Mouse (Mus musculus): ENCODE data around the gene Gm29094. TPM values are rescaled to one million over a fixed set of nuclear protein-coding genes. Genes with fewer than 3 reads are reported as not detected.

Gm29094 gene
- polyA plus RNA-seq, 1 experiment from 2014 or later, result not detected

DNA sequence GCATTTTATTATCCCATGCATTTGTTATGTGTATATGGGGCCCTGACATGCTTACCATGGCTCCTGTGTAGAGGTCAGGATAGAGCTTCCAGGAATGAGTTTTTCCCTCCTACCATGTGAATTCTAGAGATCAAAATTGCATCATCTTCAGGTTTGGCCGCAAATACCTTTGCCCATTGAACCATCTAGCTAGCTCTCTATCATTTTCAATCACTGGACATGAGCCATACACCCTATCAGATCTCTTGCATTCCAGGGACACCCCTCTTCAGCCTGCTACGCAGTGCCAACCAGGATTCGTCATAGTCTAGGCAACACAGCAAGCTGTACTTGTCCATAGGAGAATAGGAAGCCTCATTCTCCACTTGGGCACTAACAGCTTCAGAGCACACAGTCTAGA lies 64.8 kb downstream of the Gm29094 start:
- H3K4me2 ChIP-seq, result no peak overlapping the region
- H3K9me3 ChIP-seq, result no peaks in the 10 kb centered on the region
- H3K36me3 ChIP-seq, result no peaks in the 10 kb centered on the region
- ATAC-seq (ENCODE audit: insufficient number of reproducible peaks, low FRiP score, low TSS enrichment, low read depth), result no peak
- WGBS, result 92% methylated on average over 3 of the region's 3 CpGs
- no peak overlapping the region for H3K4me3 ChIP-seq
- H3K4me1 ChIP-seq, result no peaks in the 10 kb centered on the region
- no peak overlapping the region for H3K27ac ChIP-seq
- H3K27me3 ChIP-seq, result no peaks in the 10 kb centered on the region
- no peak overlapping the region for H3K9ac ChIP-seq

DNA sequence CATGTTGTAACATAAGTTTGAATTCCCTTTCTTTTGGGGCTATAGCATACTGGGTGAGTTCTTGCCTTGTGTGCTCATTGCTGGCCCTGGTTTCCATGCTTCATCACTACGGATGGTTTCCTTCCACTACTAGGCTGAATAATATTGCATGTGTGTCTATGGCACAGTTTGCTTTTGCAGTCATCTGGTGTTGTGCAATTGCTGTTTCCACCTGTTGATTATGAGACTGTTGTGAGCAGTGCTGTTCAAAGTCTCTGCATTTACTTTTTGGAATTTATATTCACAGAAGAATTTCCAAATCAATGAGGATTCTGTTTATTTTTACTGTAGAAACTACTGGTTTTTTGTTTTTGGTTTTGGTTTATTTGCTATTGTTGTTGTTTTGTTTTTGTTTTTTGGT lies 65.4 kb downstream of the Gm29094 start:
- Histone ChIP-seq H3K4me3 (no peak overlapping the region), H3K4me1 (no peaks in the 10 kb centered on the region), H3K36me3 (no peaks in the 10 kb centered on the region), H3K27me3 (no peaks in the 10 kb centered on the region), H3K4me2 (no peak overlapping the region), H3K27ac (no peak overlapping the region), H3K9me3 (no peaks in the 10 kb centered on the region), H3K9ac (no peak overlapping the region)
- WGBS, result 84% methylated on average over 1 of the region's 1 CpGs
- ATAC-seq (ENCODE audit: insufficient number of reproducible peaks, low FRiP score, low TSS enrichment, low read depth), result no peak

Other genes starting within 250 kb of the Gm29094 start
- 0.24 TPM in 1 of 2 replicates, not detected in the other for gene Bcl2a1a, start 242.5 kb upstream of the Gm29094 start, polyA plus RNA-seq (2015; fragmentation: Nextera tagmentation; extraction: Ambion mirVana)
- gene Trim43b, start 106.5 kb upstream of the Gm29094 start, polyA plus RNA-seq (2015; fragmentation: Nextera tagmentation; extraction: Ambion mirVana), result not detected in 2 replicates
- 1.3 and 2.0 TPM in 2 replicates for gene Bcl2a1b, start 170 bp upstream of the Gm29094 start, polyA plus RNA-seq (2015; fragmentation: Nextera tagmentation; extraction: Ambion mirVana)
- gene Mthfs, start 11.3 kb downstream of the Gm29094 start, polyA plus RNA-seq (2015; fragmentation: Nextera tagmentation; extraction: Ambion mirVana), result 26.5 and 34.3 TPM in 2 replicates

Data from limb, embryonic 15.5 days (tissue).